25 mouse cellular contexts compared by ENCODE assay signal in the genomic region with DNA sequence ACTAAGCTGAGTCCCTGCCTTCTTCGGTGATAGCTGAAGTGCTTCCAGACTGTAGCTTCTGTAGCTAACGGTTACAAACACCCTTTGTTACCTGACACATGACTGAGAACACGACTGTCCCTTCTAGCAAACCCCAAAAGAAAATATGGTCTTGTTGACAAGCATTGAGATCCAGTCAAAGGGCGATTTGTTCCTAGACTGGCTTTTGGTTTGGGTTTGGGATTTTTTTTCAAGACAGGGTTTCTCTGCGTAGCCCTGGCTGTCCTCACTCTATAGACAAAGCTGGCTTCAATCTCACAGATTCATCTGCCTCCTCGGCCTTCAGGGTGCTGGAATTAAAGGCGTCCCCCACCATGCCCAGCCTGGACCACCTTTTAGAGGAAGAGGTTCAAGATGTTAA. TPM values are rescaled to one million over a fixed set of nuclear protein-coding genes. Genes with fewer than 3 reads are reported as not detected.
DNase-seq lines count a peak whose midpoint lies in the region; ATAC-seq lines count a peak whose summit lies in the region.
"Had no signal": no experiment of that assay in that cellular context is flagged by ENCODE, and none has a peak within 500 bp of the region (broad histone marks: within the 10 kb centered on the region; RNA-seq: fewer than 3 reads in every experiment).

No protein-coding gene starts in this region.

- no peaks in the 10 kb centered on the region for H3K27me3 ChIP-seq in heart, embryonic 13.5 days (replicated peaks)
- H3K27me3 ChIP-seq in heart, embryonic 12.5 days (replicated peaks) = no peaks in the 10 kb centered on the region
- H3K27me3 ChIP-seq in intestine, embryonic 14.5 days (replicated peaks; ENCODE audit: control insufficient read depth, insufficient read depth, low read length) = no peaks in the 10 kb centered on the region
- H3K27me3 ChIP-seq in intestine, embryonic 15.5 days (replicated peaks) = no peaks in the 10 kb centered on the region
- H3K27me3 ChIP-seq: CH12.LX; embryonic facial prominence, embryonic 12.5 days; forebrain, embryonic 13.5 days; Patski had no signal

- 0 out of 2 replicates have a peak overlapping the region, but pooled peaks have one; percentile 13 for H3K27ac ChIP-seq in heart, embryonic 13.5 days (replicated peaks)
- H3K27ac ChIP-seq in heart, embryonic 12.5 days (ENCODE audit: poor library complexity, severe bottlenecking) = no peak overlapping the region
- H3K27ac ChIP-seq in intestine, embryonic 14.5 days (ENCODE audit: low read depth) = no peak overlapping the region
- H3K27ac ChIP-seq in intestine, embryonic 15.5 days = no peak overlapping the region
- H3K27ac ChIP-seq: embryonic facial prominence, embryonic 10.5 days; embryonic facial prominence, embryonic 12.5 days; forebrain, embryonic 13.5 days had no signal

- peaks cover 32% of the 10 kb centered on the region for H3K4me1 ChIP-seq in heart, embryonic 13.5 days
- peaks cover 28% of the 10 kb centered on the region for H3K4me1 ChIP-seq in heart, embryonic 12.5 days (replicated peaks)
- no peaks in the 10 kb centered on the region for H3K4me1 ChIP-seq in intestine, embryonic 14.5 days (replicated peaks; ENCODE audit: control insufficient read depth, insufficient read depth, low read length)
- no peaks in the 10 kb centered on the region for H3K4me1 ChIP-seq in intestine, embryonic 15.5 days (replicated peaks)
- H3K4me1 ChIP-seq: embryonic facial prominence, embryonic 12.5 days had no signal

- ATAC-seq in heart, embryonic 13.5 days (ENCODE audit: extremely low read depth, insufficient number of reproducible peaks, low FRiP score, low TSS enrichment) = no peak
- no peak for ATAC-seq in heart, embryonic 12.5 days (ENCODE audit: insufficient number of reproducible peaks, low FRiP score)
- no peak for ATAC-seq in intestine, embryonic 14.5 days (replicated peaks; ENCODE audit: low FRiP score, low TSS enrichment, low read depth)
- no peak for ATAC-seq in intestine, embryonic 15.5 days
- ATAC-seq: activated CD4-positive, CD25-positive, alpha-beta regulatory T cell, adult 4 months; CD4-positive, CD25-positive, alpha-beta regulatory T cell, adult 4 months; forebrain, embryonic 13.5 days; Patski had no signal

- no peak overlapping the region for H3K4me3 ChIP-seq in heart, embryonic 13.5 days
- no peak overlapping the region for H3K4me3 ChIP-seq in heart, embryonic 12.5 days
- no peak overlapping the region for H3K4me3 ChIP-seq in intestine, embryonic 14.5 days (ENCODE audit: low read depth, low read length)
- no peak overlapping the region for H3K4me3 ChIP-seq in intestine, embryonic 15.5 days (replicated peaks)
- H3K4me3 ChIP-seq: embryonic facial prominence, embryonic 10.5 days; embryonic facial prominence, embryonic 12.5 days; forebrain, embryonic 13.5 days had no signal

- WGBS in heart, embryonic 13.5 days = 48% methylated on average over 7 of the region's 7 CpGs
- WGBS in heart, embryonic 12.5 days = 58% methylated on average over 7 of the region's 7 CpGs
- WGBS in intestine, embryonic 14.5 days = 83% methylated on average over 7 of the region's 7 CpGs
- WGBS in intestine, embryonic 15.5 days = 78% methylated on average over 7 of the region's 7 CpGs

- H3K9ac ChIP-seq in heart, embryonic 13.5 days = no peak overlapping the region
- no peak overlapping the region for H3K9ac ChIP-seq in heart, embryonic 12.5 days
- no peak overlapping the region for H3K9ac ChIP-seq in intestine, embryonic 14.5 days (ENCODE audit: low read length)
- no peak overlapping the region for H3K9ac ChIP-seq in intestine, embryonic 15.5 days
- H3K9ac ChIP-seq: embryonic facial prominence, embryonic 12.5 days; forebrain, embryonic 13.5 days had no signal

- intact Hi-C loops in heart, postnatal 36 days (cut with DNase I) = loop anchor here (5.0 kb wide), 1 partner anchor 424 kb away; no protein-coding TSS in a partner anchor

- H3K36me3 ChIP-seq in heart, embryonic 13.5 days = no peaks in the 10 kb centered on the region; the same call in 1 of the 2 replicates
- H3K36me3 ChIP-seq in heart, embryonic 12.5 days = no peaks in the 10 kb centered on the region
- no peaks in the 10 kb centered on the region for H3K36me3 ChIP-seq in intestine, embryonic 14.5 days (ENCODE audit: control insufficient read depth, insufficient read depth, low read length)
- no peaks in the 10 kb centered on the region for H3K36me3 ChIP-seq in intestine, embryonic 15.5 days
- H3K36me3 ChIP-seq: G1E had no signal

- no peaks in the 10 kb centered on the region for H3K9me3 ChIP-seq in heart, embryonic 13.5 days
- no peaks in the 10 kb centered on the region for H3K9me3 ChIP-seq in heart, embryonic 12.5 days (replicated peaks)
- H3K9me3 ChIP-seq in intestine, embryonic 14.5 days (ENCODE audit: control insufficient read depth, low read length) = no peaks in the 10 kb centered on the region
- no peaks in the 10 kb centered on the region for H3K9me3 ChIP-seq in intestine, embryonic 15.5 days
- H3K9me3 ChIP-seq: embryonic facial prominence, embryonic 10.5 days; embryonic facial prominence, embryonic 12.5 days; forebrain, embryonic 13.5 days had no signal

- H3K4me2 ChIP-seq in heart, embryonic 13.5 days = no peak overlapping the region
- no peak overlapping the region for H3K4me2 ChIP-seq in heart, embryonic 12.5 days
- H3K4me2 ChIP-seq in intestine, embryonic 14.5 days (ENCODE audit: low read length) = no peak overlapping the region
- no peak overlapping the region for H3K4me2 ChIP-seq in intestine, embryonic 15.5 days (replicated peaks)
- H3K4me2 ChIP-seq: embryonic facial prominence, embryonic 12.5 days; forebrain, embryonic 13.5 days had no signal

- peak; percentile 59 for DNase-seq in heart, adult 11 months
- no peak for DNase-seq in heart, postnatal 36 days
- DNase-seq in intestine, embryonic 14.5 days (ENCODE audit: low spot score) = peak; percentile 18
- DNase-seq in testis, postnatal 10 days (ENCODE audit: low spot score) = peak; percentile 18
- DNase-seq in testis, postnatal 14 days (ENCODE audit: low spot score) = no peak
- DNase-seq: adrenal gland, adult 8-10 months; adrenal gland, postnatal 14 days; adrenal gland, postnatal 36 days; B cell, adult 2 months; cerebellum, adult 11-12 months; cerebellum, adult 2 months; cerebellum, adult 9-10 months; cerebellum, postnatal 10 days; cerebellum, postnatal 25 days had no signal

RNA-seq across cellular contexts. Expression of a gene that starts 31.5 kb away (rescaled TPM):
- total RNA-seq in heart, postnatal 36 days (2021) = 1 to 10 TPM; 2.3 to 3.1 TPM
- polyA plus RNA-seq in heart, embryonic 13.5 days (2015; fragmentation: Nextera tagmentation; extraction: Ambion mirVana) = 8.9 and 9.3 TPM in 2 replicates
- polyA plus RNA-seq in heart, embryonic 12.5 days (2016; fragmentation: Nextera tagmentation; extraction: Ambion mirVana) = 13.5 and 14.4 TPM in 2 replicates
- polyA plus RNA-seq in intestine, embryonic 14.5 days (2014; fragmentation: Nextera tagmentation; extraction: Ambion mirVana) = 13.9 and 15.4 TPM in 2 replicates
- 8.9 and 10.1 TPM in 2 replicates for polyA plus RNA-seq in intestine, embryonic 15.5 days (2015; fragmentation: Nextera tagmentation; extraction: Ambion mirVana)
- polyA plus RNA-seq: G1E had no signal

Comparison
In these comparisons a context has a peak if more than half of its experiments do, and no peak if none do; other contexts are left out.
1. DNase-seq: peak in heart, adult 11 months (single experiment), intestine, embryonic 14.5 days (single experiment) and testis, postnatal 10 days (single experiment); none in heart, postnatal 36 days (0 of 2) and testis, postnatal 14 days (single experiment).